Mouse (Mus musculus): ENCODE measurements around the gene Gm9732.
"Not testable (repeated sequence)": the region's sequence is repeated elsewhere in the genome, so short reads cannot be mapped to it uniquely, and the experiment has no call there.

DNA sequence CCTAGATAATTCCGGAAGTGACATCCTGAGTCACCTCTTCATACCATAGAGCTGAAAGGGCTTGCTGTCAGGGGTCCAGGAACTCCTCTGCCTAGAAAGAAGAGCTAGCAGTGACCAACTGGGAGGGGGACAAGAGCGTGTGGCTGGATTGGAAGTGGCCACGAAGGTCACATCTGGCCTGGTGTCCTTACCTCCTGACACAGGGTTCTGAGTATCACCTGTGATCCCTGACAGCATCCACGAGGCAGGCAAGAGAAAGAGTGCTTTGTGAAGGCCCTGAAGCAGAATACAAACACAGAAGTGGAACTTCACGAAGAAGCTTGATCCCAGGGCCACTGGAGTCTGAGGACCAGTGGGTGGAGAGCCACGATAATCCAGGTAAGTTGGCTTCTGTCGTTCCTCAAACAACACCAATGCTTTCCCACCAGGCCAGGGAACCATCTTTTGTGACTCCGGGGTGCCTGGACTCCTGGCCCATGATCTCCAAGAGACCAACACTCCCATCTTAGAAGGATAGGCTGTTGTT lies at the start of gene Gm9732:
- not testable (repeated sequence) for TF ChIP-seq MAX (IDR thresholded peaks at IDR 0.05; ENCODE audit: low read length); E2F4 (IDR thresholded peaks at IDR 0.05; ENCODE audit: borderline replicate concordance, low read depth, low read length); ZNF384 (IDR thresholded peaks at IDR 0.05; ENCODE audit: low read depth, low read length); CTCF (IDR thresholded peaks at IDR 0.05 in 2 of 3, conservative IDR thresholded peaks at IDR 0.05 in 1 of 3; ENCODE audit: control insufficient read depth in 1 of 3, insufficient read depth in 1 of 3, low read depth in 2 of 3, low read length in 3 of 3, poor library complexity in 1 of 3, severe bottlenecking in 1 of 3); TAL1 (IDR thresholded peaks at IDR 0.05; ENCODE audit: low read length); POLR2A (IDR thresholded peaks at IDR 0.05; ENCODE audit: control insufficient read depth in 1 of 2, insufficient read depth in 1 of 2, low read depth in 1 of 2, low read length in 2 of 2, poor library complexity in 1 of 2); MEF2A (IDR thresholded peaks at IDR 0.05; ENCODE audit: extremely low read depth, insufficient replicate concordance, low read depth, low read length, poor library complexity, severe bottlenecking); MYB (IDR thresholded peaks at IDR 0.05; ENCODE audit: low read depth, low read length); RAD21 (IDR thresholded peaks at IDR 0.05; ENCODE audit: low read depth, low read length); POLR2AphosphoS2 (IDR thresholded peaks at IDR 0.05; ENCODE audit: low read length); RCOR1 (IDR thresholded peaks at IDR 0.05; ENCODE audit: low read depth, low read length); EP300 (IDR thresholded peaks at IDR 0.05; ENCODE audit: low read depth in 1 of 2, low read length in 2 of 2); TCF12 (IDR thresholded peaks at IDR 0.05; ENCODE audit: low read depth, low read length)
